Mouse (Mus musculus) hematopoietic stem cell, adult 5-6 weeks (primary cell): Measurements from ENCODE around the gene L2hgdh. TPM values are rescaled to one million over a fixed set of nuclear protein-coding genes. Genes with fewer than 3 reads are reported as not detected.

Experiments used
- ATAC-seq, 2 experiments: fragments of 125-278 bp in 1 of 2; replicated peaks in 1 of 2; 2 replicates each; pipeline ENCODE4 v1.8.0; 2016 to 2017; ENCODE audit warnings: inconsistent platforms in 2 of 2, mild to moderate bottlenecking in 2 of 2, moderate number of reproducible peaks in 2 of 2, low read depth in 1 of 2, moderate TSS enrichment in 1 of 2; ENCODE audit not compliant: low FRiP score in 2 of 2, poor library complexity in 2 of 2, severe bottlenecking in 2 of 2, insufficient read depth in 1 of 2, low TSS enrichment in 1 of 2
- total RNA-seq: library from RNA; stranded (forward); fragments of 172-1452, 232-1000 nt; gene quantifications from 2 replicates; pipeline ENCODE4 v1.2.3, GENCODE M21; 2017

L2hgdh gene
- total RNA-seq, 1 experiment from 2014 or later: 18.2 TPM

GRCm38 (mm10) chr12:69741965-69742364 lies 17.3 kb upstream of the L2hgdh start:
- ATAC-seq: no peak

GRCm38 (mm10) chr12:69733923-69734322 lies 9.2 kb upstream of the L2hgdh start:
- ATAC-seq: peak; percentile 12 to 36; a peak in 1 of 4 replicates

- peak; percentile 82 to 89 for ATAC-seq
Observed at GRCm38 (mm10) chr12:69733518-69733917, 8.8 kb upstream of the L2hgdh start.

GRCm38 (mm10) chr12:69732221-69732620 lies 7.5 kb upstream of the L2hgdh start:
- no peak for ATAC-seq

GRCm38 (mm10) chr12:69730306-69730705 lies 5.6 kb upstream of the L2hgdh start:
- ATAC-seq: no peak

GRCm38 (mm10) chr12:69729246-69729645 lies 4.6 kb upstream of the L2hgdh start:
- no peak for ATAC-seq

GRCm38 (mm10) chr12:69724018-69724710 lies 509 bp downstream of the L2hgdh start:
- peak in 1 of 2 experiments; percentile 9; a peak in 1 of 4 replicates for ATAC-seq

GRCm38 (mm10) chr12:69723376-69723775 lies 1.3 kb downstream of the L2hgdh start:
- no peak for ATAC-seq

- ATAC-seq: no peak
Observed at GRCm38 (mm10) chr12:69722857-69723256, 1.8 kb downstream of the L2hgdh start.

- no peak for ATAC-seq
Observed at GRCm38 (mm10) chr12:69713628-69714027, 11.0 kb downstream of the L2hgdh start.

- no peak for ATAC-seq
Observed at GRCm38 (mm10) chr12:69704799-69705458, 19.7 kb downstream of the L2hgdh start.

- ATAC-seq: no peak
Observed at GRCm38 (mm10) chr12:69698352-69698751, 26.3 kb downstream of the L2hgdh start.

GRCm38 (mm10) chr12:69696746-69697145 lies 27.9 kb downstream of the L2hgdh start:
- peak; percentile 62 to 76; a peak in 2 of 4 replicates for ATAC-seq

- no peak for ATAC-seq
Observed at GRCm38 (mm10) chr12:69693471-69693870, 31.2 kb downstream of the L2hgdh start.

- no peak for ATAC-seq
Observed at GRCm38 (mm10) chr12:69690714-69691113, 34.0 kb downstream of the L2hgdh start.

GRCm38 (mm10) chr12:69689094-69689493 lies 35.6 kb downstream of the L2hgdh start:
- ATAC-seq: no peak

GRCm38 (mm10) chr12:69688368-69688767 lies 36.3 kb downstream of the L2hgdh start:
- ATAC-seq: no peak

GRCm38 (mm10) chr12:69683537-69683936 lies 41.1 kb downstream of the L2hgdh start:
- peak; percentile 82 to 84 for ATAC-seq
